Mouse (Mus musculus) hindbrain, embryonic 16.5 days (tissue): ENCODE measurements around the gene Wrap73. TPM values are rescaled to one million over a fixed set of nuclear protein-coding genes. Genes with fewer than 3 reads are reported as not detected.
A peak's percentile ranks its signal among the peaks of the same experiment; 100 is the strongest.

Experiments used
- ATAC-seq: fragments of 200-750 bp; cut with Nextera tagmentation; 2 replicates; pipeline ENCODE4 v1.8.0; 2017; ENCODE audit warnings: moderate TSS enrichment, moderate library complexity
- H3K27ac ChIP-seq: fragments of 300-500 bp; sonication (generic); 2 replicates; pipeline ENCODE4 v1.5.1; 2014; ENCODE audit warnings: low read depth, mild to moderate bottlenecking, control low read depth, low read length, moderate library complexity
- H3K27me3 ChIP-seq: fragments of 300-500 bp; sonication (generic); replicated peaks from 2 replicates; pipeline ENCODE4 v1.6.1; 2014; ENCODE audit warnings: low read length; ENCODE audit not compliant: control insufficient read depth, insufficient read depth
- H3K36me3 ChIP-seq: fragments of 300-500 bp; sonication (generic); 2 replicates; pipeline ENCODE4 v1.6.1; 2014; ENCODE audit warnings: mild to moderate bottlenecking, low read length, moderate library complexity, mixed read lengths; ENCODE audit not compliant: control insufficient read depth, insufficient read depth
- H3K4me1 ChIP-seq: fragments of 300-500 bp; sonication (generic); 2 replicates; pipeline ENCODE4 v1.6.1; 2014; ENCODE audit warnings: low read depth, low read length; ENCODE audit not compliant: control insufficient read depth, insufficient read depth
- H3K4me2 ChIP-seq: fragments of 300-500 bp; sonication (generic); 2 replicates; pipeline ENCODE4 v1.6.1; 2014; ENCODE audit warnings: mild to moderate bottlenecking, low read length, control low read depth, moderate library complexity
- H3K4me3 ChIP-seq: fragments of 300-500 bp; sonication (generic); 2 replicates; pipeline ENCODE4 v1.5.1; 2014; ENCODE audit warnings: mild to moderate bottlenecking, low read length, control low read depth, moderate library complexity
- H3K9ac ChIP-seq: fragments of 300-500 bp; sonication (generic); 2 replicates; pipeline ENCODE4 v1.6.1; 2014; ENCODE audit warnings: low read depth, mild to moderate bottlenecking, control low read depth, low read length, moderate library complexity
- H3K9me3 ChIP-seq: fragments of 300-500 bp; sonication (generic); 2 replicates; pipeline ENCODE4 v1.6.1; 2014; ENCODE audit warnings: mild to moderate bottlenecking, low read length, moderate library complexity; ENCODE audit not compliant: control insufficient read depth
- WGBS: fragments of 180-500 bp; shearing (Covaris S2); extraction: QIAGEN DNeasy Blood & Tissue Kit; methylation state at CpG from one replicate; pipeline ENCODE4 v1.1.7; 2014; 5-methylcytosine and 5-hydroxymethylcytosine counted together
- polyA plus RNA-seq: library from polyadenylated mRNA; unstranded; fragments of >200 nt; fragmentation: Nextera tagmentation; extraction: Ambion mirVana; gene quantifications from 2 replicates; pipeline ENCODE4 v1.2.1, GENCODE M21; 2015

Wrap73 gene
- polyA plus RNA-seq, 1 experiment from 2014 or later, result 45.2 TPM

GRCm38 (mm10) chr4:154129950-154130349, 12.2 kb upstream of the Wrap73 start:
- Histone ChIP-seq H3K27me3 (peaks cover 2% of the 10 kb centered on the region; the same call in 1 of the 2 replicates), H3K4me2 (no peak overlapping the region), H3K9me3 (no peaks in the 10 kb centered on the region), H3K27ac (no peak overlapping the region), H3K4me1 (no peaks in the 10 kb centered on the region), H3K9ac (no peak overlapping the region), H3K4me3 (no peak overlapping the region), H3K36me3 (no peaks in the 10 kb centered on the region)
- no peak for ATAC-seq

- H3K27ac ChIP-seq, result no peak overlapping the region
- no peaks in the 10 kb centered on the region for H3K4me1 ChIP-seq
- H3K4me2 ChIP-seq, result no peak overlapping the region
- H3K36me3 ChIP-seq, result no peaks in the 10 kb centered on the region
- H3K9ac ChIP-seq, result no peak overlapping the region
- H3K27me3 ChIP-seq, result peaks cover 8% of the 10 kb centered on the region
- 80% methylated on average over 4 of the region's 4 CpGs for WGBS
- ATAC-seq, result no peak
- H3K9me3 ChIP-seq, result no peaks in the 10 kb centered on the region
- H3K4me3 ChIP-seq, result no peak overlapping the region
Observed at GRCm38 (mm10) chr4:154131894-154132293, 10.3 kb upstream of the Wrap73 start.

GRCm38 (mm10) chr4:154134803-154135202, 7.4 kb upstream of the Wrap73 start:
- H3K4me3 ChIP-seq, result no peak overlapping the region
- H3K36me3 ChIP-seq, result no peaks in the 10 kb centered on the region
- no peaks in the 10 kb centered on the region for H3K9me3 ChIP-seq
- no peak overlapping the region for H3K9ac ChIP-seq
- ATAC-seq, result no peak
- H3K27me3 ChIP-seq, result peaks cover 30% of the 10 kb centered on the region
- WGBS, result 65% methylated on average over 4 of the region's 4 CpGs
- H3K4me2 ChIP-seq, result no peak overlapping the region
- peaks cover 5% of the 10 kb centered on the region for H3K4me1 ChIP-seq
- no peak overlapping the region for H3K27ac ChIP-seq

GRCm38 (mm10) chr4:154137139-154137538, 5.0 kb upstream of the Wrap73 start:
- 65% methylated on average over 5 of the region's 5 CpGs for WGBS
- no peak overlapping the region for H3K27ac ChIP-seq
- H3K9ac ChIP-seq, result no peak overlapping the region
- H3K36me3 ChIP-seq, result no peaks in the 10 kb centered on the region
- no peaks in the 10 kb centered on the region for H3K9me3 ChIP-seq
- H3K27me3 ChIP-seq, result peaks cover 42% of the 10 kb centered on the region
- no peak overlapping the region for H3K4me2 ChIP-seq
- H3K4me3 ChIP-seq, result no peak overlapping the region
- H3K4me1 ChIP-seq, result peaks cover 23% of the 10 kb centered on the region
- no peak for ATAC-seq

GRCm38 (mm10) chr4:154139671-154140181, 2.4 kb upstream of the Wrap73 start:
- Histone ChIP-seq H3K27ac (no peak overlapping the region), H3K4me3 (peak overlapping the region; percentile 49), H3K4me1 (peaks cover 30% of the 10 kb centered on the region), H3K36me3 (no peaks in the 10 kb centered on the region), H3K27me3 (peaks cover 42% of the 10 kb centered on the region), H3K9ac (peak overlapping the region; percentile 61), H3K9me3 (no peaks in the 10 kb centered on the region), H3K4me2 (peak overlapping the region; percentile 95)
- WGBS, result 0% methylated on average over 59 of the region's 59 CpGs
- ATAC-seq, result no peak

- H3K9ac ChIP-seq, result peak within 1 kb of the TSS; percentile 61
- H3K36me3 ChIP-seq, result no peaks in the 10 kb centered on the region
- peaks cover 42% of the 10 kb centered on the region for H3K27me3 ChIP-seq
- H3K27ac ChIP-seq, result no peak within 1 kb of the TSS
- no peak for ATAC-seq
- H3K4me3 ChIP-seq, result peak within 1 kb of the TSS; percentile 49
- H3K4me2 ChIP-seq, result peak within 1 kb of the TSS; percentile 95
- WGBS, result 0% methylated on average over 4 of the region's 4 CpGs
- peaks cover 30% of the 10 kb centered on the region for H3K4me1 ChIP-seq
- no peaks in the 10 kb centered on the region for H3K9me3 ChIP-seq
Observed at GRCm38 (mm10) chr4:154140182-154140212, 2.2 kb upstream of the Wrap73 start, which contains the start of gene Trp73. Gene Trp73 (minus strand): TSS chr4:154140208.

GRCm38 (mm10) chr4:154140213-154141008, 1.8 kb upstream of the Wrap73 start:
- Histone ChIP-seq H3K9ac (peak overlapping the region; percentile 61), H3K9me3 (no peaks in the 10 kb centered on the region), H3K36me3 (no peaks in the 10 kb centered on the region), H3K4me3 (peak overlapping the region; percentile 49), H3K27ac (no peak overlapping the region), H3K4me2 (peak overlapping the region; percentile 95), H3K27me3 (peaks cover 42% of the 10 kb centered on the region), H3K4me1 (peaks cover 30% of the 10 kb centered on the region)
- WGBS, result 1% methylated on average over 44 of the region's 46 CpGs
- ATAC-seq, result no peak

- Histone ChIP-seq H3K4me1 (peaks cover 30% of the 10 kb centered on the region), H3K4me3 (peak overlapping the region; percentile 86), H3K36me3 (no peaks in the 10 kb centered on the region), H3K4me2 (peak overlapping the region; percentile 95), H3K9ac (no peak overlapping the region), H3K27ac (no peak overlapping the region), H3K9me3 (no peaks in the 10 kb centered on the region), H3K27me3 (peaks cover 38% of the 10 kb centered on the region)
- no peak for ATAC-seq
- 1% methylated on average over 42 of the region's 42 CpGs for WGBS
Observed at GRCm38 (mm10) chr4:154141009-154141867, 934 bp upstream of the Wrap73 start.

- H3K4me1 ChIP-seq, result peaks cover 26% of the 10 kb centered on the region
- H3K4me2 ChIP-seq, result no peak overlapping the region
- H3K9ac ChIP-seq, result no peak overlapping the region
- ATAC-seq, result no peak
- H3K4me3 ChIP-seq, result no peak overlapping the region
- peaks cover 3% of the 10 kb centered on the region; the same call in 1 of the 2 replicates for H3K36me3 ChIP-seq
- H3K27ac ChIP-seq, result no peak overlapping the region
- H3K27me3 ChIP-seq, result peaks cover 12% of the 10 kb centered on the region
- H3K9me3 ChIP-seq, result no peaks in the 10 kb centered on the region
- 79% methylated on average over 3 of the region's 3 CpGs for WGBS
Observed at GRCm38 (mm10) chr4:154144712-154145111, 2.5 kb downstream of the Wrap73 start.
